Mouse (Mus musculus) WW6 (cell line): ENCODE results near the gene Disc1.

Experiments
- DNase-seq: peaks from one replicate; pipeline ENCODE4 v3.0.0-alpha.2; 2013; ENCODE audit warnings: low read depth, low spot score

Disc1 gene

GRCm38 (mm10) chr8:125268181-125268705 lies 214.2 kb downstream of the Disc1 start:
- DNase-seq: no peak

- DNase-seq: no peak
Observed at GRCm38 (mm10) chr8:125270292-125270691, 216.3 kb downstream of the Disc1 start.

GRCm38 (mm10) chr8:125271357-125271756 lies 217.4 kb downstream of the Disc1 start:
- DNase-seq: no peak

- no peak for DNase-seq
Observed at GRCm38 (mm10) chr8:125272089-125272866, 218.3 kb downstream of the Disc1 start.

- DNase-seq: no peak
Observed at GRCm38 (mm10) chr8:125277071-125277682, 223.2 kb downstream of the Disc1 start.

GRCm38 (mm10) chr8:125279156-125279555 lies 225.2 kb downstream of the Disc1 start:
- no peak for DNase-seq

- no peak for DNase-seq
Observed at GRCm38 (mm10) chr8:125279892-125280291, 225.9 kb downstream of the Disc1 start.

- no peak for DNase-seq
Observed at GRCm38 (mm10) chr8:125282531-125282930, 228.5 kb downstream of the Disc1 start.

GRCm38 (mm10) chr8:125283542-125283941 lies 229.5 kb downstream of the Disc1 start:
- DNase-seq: no peak

GRCm38 (mm10) chr8:125284875-125285274 lies 230.9 kb downstream of the Disc1 start:
- no peak for DNase-seq

- no peak for DNase-seq
Observed at GRCm38 (mm10) chr8:125285391-125285790, 231.4 kb downstream of the Disc1 start.

GRCm38 (mm10) chr8:125285966-125286681 lies 232.1 kb downstream of the Disc1 start:
- no peak for DNase-seq

- DNase-seq: no peak
Observed at GRCm38 (mm10) chr8:125287311-125287710, 233.3 kb downstream of the Disc1 start.

GRCm38 (mm10) chr8:125287841-125288341 lies 233.9 kb downstream of the Disc1 start:
- no peak for DNase-seq

GRCm38 (mm10) chr8:125291506-125291905 lies 237.5 kb downstream of the Disc1 start:
- no peak for DNase-seq

- no peak for DNase-seq
Observed at GRCm38 (mm10) chr8:125291932-125292717, 238.1 kb downstream of the Disc1 start.

- no peak for DNase-seq
Observed at GRCm38 (mm10) chr8:125292933-125293591, 239.1 kb downstream of the Disc1 start.

- DNase-seq: no peak
Observed at GRCm38 (mm10) chr8:125299248-125299647, 245.3 kb downstream of the Disc1 start.

- DNase-seq: no peak
Observed at GRCm38 (mm10) chr8:125301931-125302361, 248.0 kb downstream of the Disc1 start.

- DNase-seq: no peak
Observed at GRCm38 (mm10) chr8:125306665-125307064, 252.7 kb downstream of the Disc1 start.

- no peak for DNase-seq
Observed at GRCm38 (mm10) chr8:125309985-125310384, 256.0 kb downstream of the Disc1 start.
